Mouse (Mus musculus) small intestine, adult 2 months (tissue): Measurements from ENCODE around the gene Slc2a8.

Source experiments
- CTCF ChIP-seq: fragments of 200-500 bp; IDR thresholded peaks from 2 replicates; pipeline ENCODE4 v1.5.1; 2012; ENCODE audit warnings: low read depth, mild to moderate bottlenecking, control low read depth, inconsistent platforms, low read length, moderate library complexity, mixed read lengths; ENCODE audit not compliant: insufficient replicate concordance, insufficient read length; ENCODE audit errors: extremely low read depth
- POLR2A ChIP-seq: fragments of 200-500 bp; IDR thresholded peaks from 2 replicates; pipeline ENCODE4 v1.6.1; 2012; ENCODE audit warnings: low read depth, mild to moderate bottlenecking, control low read depth, inconsistent platforms, low read length, moderate library complexity

GRCm38 (mm10) chr2:32997792-32998191, 15.9 kb upstream of the Slc2a8 start:
- TF ChIP-seq CTCF (no peak), POLR2A (no peak)
